Mouse (Mus musculus): ENCODE measurements around the gene Lrmp. TPM values are rescaled to one million over a fixed set of nuclear protein-coding genes. Genes with fewer than 3 reads are reported as not detected.

The Lrmp gene
- polyA plus RNA-seq, 1 experiment from 2014 or later = 1.4 TPM

DNA sequence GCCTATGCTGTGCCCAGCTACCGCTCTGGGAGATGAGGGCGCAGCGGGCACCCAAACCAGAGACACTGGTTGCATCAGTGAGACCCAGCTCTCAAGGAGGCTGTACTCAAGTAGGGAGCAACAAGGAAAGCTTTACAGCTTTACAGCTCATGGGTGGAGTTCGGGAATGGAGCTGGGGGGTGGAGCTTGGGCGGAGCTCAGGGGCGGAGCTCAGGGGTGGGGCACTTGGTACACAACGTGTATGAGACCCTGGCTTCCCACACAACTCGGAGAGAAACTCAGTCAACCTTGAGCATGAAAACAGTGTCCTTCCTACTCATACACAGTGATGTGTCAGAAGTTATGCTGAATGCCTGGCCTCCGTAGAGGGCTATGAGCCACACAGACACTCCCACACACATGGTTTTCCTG lies 60.1 kb downstream of the Lrmp start:
- H3K27me3 ChIP-seq (ENCODE audit: control insufficient read depth, insufficient read depth, low read length) = peaks cover 3% of the 10 kb centered on the region
- no peak overlapping the region for H3K4me2 ChIP-seq
- H3K9ac ChIP-seq (ENCODE audit: low read length) = no peak overlapping the region
- H3K4me3 ChIP-seq (ENCODE audit: low read depth, low read length) = no peak overlapping the region
- ATAC-seq (ENCODE audit: low FRiP score) (no peak), DNase-seq (ENCODE audit: low spot score, missing footprints) (peak; percentile 84)
- peaks cover 15% of the 10 kb centered on the region for H3K4me1 ChIP-seq (ENCODE audit: control insufficient read depth, insufficient read depth, low read length)
- no peaks in the 10 kb centered on the region for H3K36me3 ChIP-seq (ENCODE audit: control insufficient read depth, insufficient read depth, low read length)
- H3K9me3 ChIP-seq (ENCODE audit: control insufficient read depth, low read length) = no peaks in the 10 kb centered on the region
- H3K27ac ChIP-seq (ENCODE audit: low read depth, low read length) = no peak overlapping the region
- WGBS = 43% methylated on average over 9 of the region's 9 CpGs

DNA sequence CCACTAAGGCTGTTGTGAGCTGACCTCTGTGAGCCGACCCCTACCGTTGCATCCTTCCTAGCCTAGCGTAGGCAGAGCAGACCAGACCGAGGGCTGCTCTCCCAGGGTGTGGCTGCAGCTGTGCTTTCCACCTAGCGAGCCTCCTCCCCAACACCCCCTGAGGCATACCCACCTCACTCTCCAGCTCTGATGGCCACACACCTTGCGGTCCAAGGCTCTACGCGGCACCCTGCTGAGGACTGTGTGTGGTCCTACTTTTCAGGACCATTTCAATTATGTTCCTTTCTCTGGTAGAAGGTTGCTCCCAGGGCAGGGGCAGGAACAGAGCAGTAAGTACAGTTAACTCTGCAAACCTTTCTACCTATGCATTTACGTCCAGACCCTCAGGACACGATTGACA lies 61.0 kb downstream of the Lrmp start:
- no peaks in the 10 kb centered on the region for H3K9me3 ChIP-seq (ENCODE audit: control insufficient read depth, low read length)
- H3K36me3 ChIP-seq (ENCODE audit: control insufficient read depth, insufficient read depth, low read length) = no peaks in the 10 kb centered on the region
- ATAC-seq (ENCODE audit: low FRiP score) = no peak
- peaks cover 15% of the 10 kb centered on the region for H3K4me1 ChIP-seq (ENCODE audit: control insufficient read depth, insufficient read depth, low read length)
- peaks cover 3% of the 10 kb centered on the region for H3K27me3 ChIP-seq (ENCODE audit: control insufficient read depth, insufficient read depth, low read length)
- H3K4me2 ChIP-seq = no peak overlapping the region
- H3K4me3 ChIP-seq (ENCODE audit: low read depth, low read length) = no peak overlapping the region
- no peak overlapping the region for H3K27ac ChIP-seq (ENCODE audit: low read depth, low read length)
- 49% methylated on average over 10 of the region's 10 CpGs for WGBS
- no peak overlapping the region for H3K9ac ChIP-seq (ENCODE audit: low read length)
- no peak for DNase-seq (ENCODE audit: low spot score, missing footprints)

DNA sequence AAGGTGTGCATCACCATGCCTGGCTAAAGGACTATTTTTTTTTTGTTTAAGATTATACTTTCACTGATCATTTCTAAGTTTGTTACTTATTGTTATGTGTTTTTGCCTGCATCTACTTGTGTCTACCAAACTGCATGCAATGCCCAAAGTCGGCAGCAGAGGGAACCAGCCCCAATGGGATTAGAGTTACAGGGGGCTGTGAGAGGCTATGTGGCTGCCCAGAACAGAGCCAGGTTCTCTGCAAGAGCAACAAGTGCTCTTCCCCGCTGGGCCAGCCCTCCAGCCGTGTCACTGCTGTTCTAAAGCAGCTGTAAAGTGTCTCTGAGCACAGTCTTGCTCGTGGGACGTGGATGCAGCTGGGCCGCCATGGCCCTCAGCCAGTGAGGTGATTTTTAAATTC lies 64.2 kb downstream of the Lrmp start:
- Histone ChIP-seq H3K9ac (ENCODE audit: low read length) (no peak overlapping the region), H3K4me2 (no peak overlapping the region), H3K9me3 (ENCODE audit: control insufficient read depth, low read length) (no peaks in the 10 kb centered on the region), H3K27me3 (ENCODE audit: control insufficient read depth, insufficient read depth, low read length) (peaks cover 3% of the 10 kb centered on the region), H3K4me1 (ENCODE audit: control insufficient read depth, insufficient read depth, low read length) (peaks cover 4% of the 10 kb centered on the region), H3K36me3 (ENCODE audit: control insufficient read depth, insufficient read depth, low read length) (no peaks in the 10 kb centered on the region), H3K27ac (ENCODE audit: low read depth, low read length) (no peak overlapping the region), H3K4me3 (ENCODE audit: low read depth, low read length) (no peak overlapping the region)
- DNase-seq (ENCODE audit: low spot score, missing footprints) = peak; percentile 93
- ATAC-seq (ENCODE audit: low FRiP score) = peak; percentile 71
- 28% methylated on average over 6 of the region's 6 CpGs for WGBS

DNA sequence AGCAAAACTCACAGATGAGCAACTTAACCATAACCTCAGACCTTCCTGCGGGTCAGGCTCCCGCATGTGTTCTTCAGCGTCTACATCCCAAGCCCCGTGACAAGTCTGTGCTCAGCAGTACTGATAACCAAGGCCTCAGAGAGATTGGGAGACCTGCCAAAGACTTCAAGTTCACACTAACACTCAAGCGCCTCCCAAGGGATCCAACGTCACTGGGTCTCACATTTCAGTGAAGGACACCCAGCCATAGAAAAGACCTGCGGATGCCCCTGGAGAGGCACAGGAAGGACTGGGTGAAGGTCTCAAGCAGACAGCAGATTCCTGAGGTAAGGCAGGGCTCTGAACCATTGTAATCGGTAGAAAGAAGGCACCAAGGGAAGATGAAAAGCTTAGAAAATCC lies 66.6 kb downstream of the Lrmp start:
- Histone ChIP-seq H3K27ac (ENCODE audit: low read depth, low read length) (no peak overlapping the region), H3K27me3 (ENCODE audit: control insufficient read depth, insufficient read depth, low read length) (no peaks in the 10 kb centered on the region), H3K4me2 (no peak overlapping the region), H3K36me3 (ENCODE audit: control insufficient read depth, insufficient read depth, low read length) (no peaks in the 10 kb centered on the region), H3K9me3 (ENCODE audit: control insufficient read depth, low read length) (no peaks in the 10 kb centered on the region), H3K4me3 (ENCODE audit: low read depth, low read length) (no peak overlapping the region), H3K9ac (ENCODE audit: low read length) (no peak overlapping the region), H3K4me1 (ENCODE audit: control insufficient read depth, insufficient read depth, low read length) (no peaks in the 10 kb centered on the region)
- ATAC-seq (ENCODE audit: low FRiP score) (no peak), DNase-seq (ENCODE audit: low spot score, missing footprints) (no peak)
- WGBS = 84% methylated on average over 8 of the region's 8 CpGs

DNA sequence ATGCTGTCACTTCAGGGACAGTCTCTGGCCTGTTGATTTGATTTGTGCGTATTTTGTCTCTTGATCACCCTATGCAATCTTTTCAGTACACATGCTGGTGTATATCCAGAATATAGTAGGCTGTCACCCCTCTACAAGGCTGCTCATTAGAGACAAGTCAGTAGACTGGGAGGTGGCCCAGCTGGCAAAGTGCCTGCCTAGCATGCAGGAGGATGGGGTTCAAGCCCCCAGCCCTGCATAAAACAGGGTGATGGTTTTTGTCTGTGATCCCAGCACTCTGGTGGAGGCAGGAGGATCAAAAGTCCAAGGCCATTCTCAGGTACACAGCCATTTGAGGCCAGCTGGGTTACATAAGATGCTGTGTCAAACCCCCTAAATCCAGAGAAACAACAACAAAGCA lies 70.6 kb downstream of the Lrmp start:
- Histone ChIP-seq H3K4me1 (ENCODE audit: control insufficient read depth, insufficient read depth, low read length) (no peaks in the 10 kb centered on the region), H3K27ac (ENCODE audit: low read depth, low read length) (no peak overlapping the region), H3K9ac (ENCODE audit: low read length) (no peak overlapping the region), H3K27me3 (ENCODE audit: control insufficient read depth, insufficient read depth, low read length) (no peaks in the 10 kb centered on the region), H3K4me3 (ENCODE audit: low read depth, low read length) (no peak overlapping the region), H3K4me2 (no peak overlapping the region), H3K36me3 (ENCODE audit: control insufficient read depth, insufficient read depth, low read length) (no peaks in the 10 kb centered on the region), H3K9me3 (ENCODE audit: control insufficient read depth, low read length) (no peaks in the 10 kb centered on the region)
- ATAC-seq (ENCODE audit: low FRiP score) (no peak), DNase-seq (ENCODE audit: low spot score, missing footprints) (no peak)
- 82% methylated on average over 1 of the region's 1 CpGs for WGBS

DNA sequence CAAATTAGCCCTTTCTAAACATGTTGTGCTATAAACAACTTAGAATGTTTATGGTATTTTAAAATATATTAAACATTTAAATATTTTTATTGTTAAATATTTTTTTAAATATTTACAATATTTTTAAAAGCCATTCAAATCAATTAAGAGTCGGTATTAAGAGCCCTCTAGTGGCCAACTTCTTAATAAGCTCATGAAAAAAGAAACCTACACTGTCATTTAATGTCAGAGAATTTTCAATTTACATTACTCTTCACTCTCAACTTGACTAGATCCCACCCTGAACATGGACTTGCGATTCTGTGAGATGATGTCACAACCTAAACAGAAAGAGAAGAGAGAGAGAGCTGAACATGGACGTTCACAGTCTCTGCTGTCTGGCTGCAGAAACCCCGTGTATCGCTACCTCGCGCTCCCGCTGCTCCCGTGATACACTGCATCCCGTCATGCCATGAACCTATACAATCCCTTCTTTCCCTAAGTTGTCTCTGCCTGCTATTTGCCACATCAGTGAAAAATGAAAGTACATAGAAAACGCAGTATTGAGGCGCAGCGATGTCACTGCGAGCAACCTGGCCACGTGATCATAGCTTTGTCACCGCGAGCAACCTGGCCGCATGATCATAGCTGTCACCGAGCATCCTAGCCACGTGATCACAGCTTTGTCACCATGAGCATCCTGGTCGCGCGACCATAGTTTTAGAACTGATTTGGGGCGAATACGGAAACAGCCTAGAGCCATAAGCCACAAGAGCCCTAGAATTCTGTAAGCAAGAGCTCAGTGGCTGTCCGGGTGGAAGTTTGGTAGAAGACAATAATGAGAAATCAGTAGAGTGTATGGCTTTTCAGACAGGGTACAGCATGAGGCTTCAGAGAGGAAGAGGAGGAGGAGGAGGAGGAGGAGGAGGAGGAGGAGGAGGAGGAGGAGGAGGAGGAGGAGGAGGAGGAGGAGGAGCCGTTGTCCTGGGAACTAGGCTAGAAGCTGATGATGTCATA lies 71.9 kb downstream of the Lrmp start:
- DNase-seq (ENCODE audit: low spot score, missing footprints) (peak; percentile 91), ATAC-seq (ENCODE audit: low FRiP score) (peak; percentile 70)
- H3K27ac ChIP-seq (ENCODE audit: low read depth, low read length) = no peak overlapping the region

DNA sequence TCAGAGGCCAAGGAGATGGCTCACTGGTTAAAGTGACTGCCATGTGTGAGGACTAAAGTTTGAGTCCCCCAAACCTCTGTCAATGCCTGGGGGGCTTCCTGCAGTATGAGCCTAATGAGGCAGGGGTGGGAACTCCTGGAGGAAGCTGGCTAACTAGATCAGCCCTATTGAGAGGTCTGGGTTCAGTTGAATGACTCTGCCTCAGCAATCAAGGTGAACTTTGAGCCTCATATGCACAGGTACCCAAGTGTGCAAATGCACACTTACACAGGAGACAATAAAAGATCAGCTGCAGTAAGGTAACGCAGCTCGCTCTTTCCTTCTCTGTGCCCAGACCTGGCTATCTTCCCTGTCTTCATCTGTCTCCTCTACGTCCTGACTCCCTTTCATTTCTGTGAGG lies 77.6 kb downstream of the Lrmp start:
- H3K4me2 ChIP-seq = no peak overlapping the region
- no peak overlapping the region for H3K9ac ChIP-seq (ENCODE audit: low read length)
- H3K4me3 ChIP-seq (ENCODE audit: low read depth, low read length) = no peak overlapping the region
- H3K36me3 ChIP-seq (ENCODE audit: control insufficient read depth, insufficient read depth, low read length) = no peaks in the 10 kb centered on the region
- no peak overlapping the region for H3K27ac ChIP-seq (ENCODE audit: low read depth, low read length)
- 93% methylated on average over 3 of the region's 3 CpGs for WGBS
- DNase-seq (ENCODE audit: low spot score, missing footprints) = no peak
- no peak for ATAC-seq (ENCODE audit: low FRiP score)
- no peaks in the 10 kb centered on the region for H3K4me1 ChIP-seq (ENCODE audit: control insufficient read depth, insufficient read depth, low read length)
- H3K9me3 ChIP-seq (ENCODE audit: control insufficient read depth, low read length) = no peaks in the 10 kb centered on the region
- no peaks in the 10 kb centered on the region for H3K27me3 ChIP-seq (ENCODE audit: control insufficient read depth, insufficient read depth, low read length)

More for the DNA sequence above, 71.9 kb downstream of the Lrmp start:
- peak overlapping the region; percentile 20; the same call in 1 of the 2 replicates for H3K4me3 ChIP-seq (ENCODE audit: low read depth, low read length)
- 59% methylated on average over 27 of the region's 27 CpGs for WGBS
- H3K27me3 ChIP-seq (ENCODE audit: control insufficient read depth, insufficient read depth, low read length) = no peaks in the 10 kb centered on the region
- peak overlapping the region; percentile 42 for H3K4me2 ChIP-seq
- no peaks in the 10 kb centered on the region for H3K9me3 ChIP-seq (ENCODE audit: control insufficient read depth, low read length)
- H3K4me1 ChIP-seq (ENCODE audit: control insufficient read depth, insufficient read depth, low read length) = no peaks in the 10 kb centered on the region
- H3K9ac ChIP-seq (ENCODE audit: low read length) = no peak overlapping the region
- no peaks in the 10 kb centered on the region for H3K36me3 ChIP-seq (ENCODE audit: control insufficient read depth, insufficient read depth, low read length)

DNA sequence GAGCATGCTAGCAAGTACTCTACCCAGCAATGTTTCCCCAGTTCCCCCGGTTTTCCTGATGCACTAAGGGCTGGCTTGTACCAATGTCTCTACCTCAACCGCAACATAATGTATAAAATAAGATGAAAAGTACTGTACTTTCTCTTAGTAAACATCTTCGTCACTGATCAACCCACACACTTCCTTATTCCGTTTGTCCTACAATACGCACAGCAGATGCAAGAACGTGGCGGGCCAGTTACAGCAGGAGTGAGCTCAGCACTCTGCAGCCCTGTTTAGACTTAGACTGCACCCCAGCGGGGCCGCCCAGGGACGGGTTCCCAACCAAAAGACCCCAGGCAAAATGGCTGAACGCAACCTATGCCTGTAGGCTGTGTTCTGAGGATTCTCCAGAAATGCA lies 78.0 kb downstream of the Lrmp start:
- Histone ChIP-seq H3K36me3 (ENCODE audit: control insufficient read depth, insufficient read depth, low read length) (no peaks in the 10 kb centered on the region), H3K4me1 (ENCODE audit: control insufficient read depth, insufficient read depth, low read length) (no peaks in the 10 kb centered on the region), H3K4me3 (ENCODE audit: low read depth, low read length) (no peak overlapping the region), H3K27ac (ENCODE audit: low read depth, low read length) (no peak overlapping the region), H3K4me2 (no peak overlapping the region), H3K9me3 (ENCODE audit: control insufficient read depth, low read length) (no peaks in the 10 kb centered on the region), H3K9ac (ENCODE audit: low read length) (no peak overlapping the region), H3K27me3 (ENCODE audit: control insufficient read depth, insufficient read depth, low read length) (no peaks in the 10 kb centered on the region)
- ATAC-seq (ENCODE audit: low FRiP score) (no peak), DNase-seq (ENCODE audit: low spot score, missing footprints) (peak; percentile 31)
- WGBS = 85% methylated on average over 11 of the region's 11 CpGs

DNA sequence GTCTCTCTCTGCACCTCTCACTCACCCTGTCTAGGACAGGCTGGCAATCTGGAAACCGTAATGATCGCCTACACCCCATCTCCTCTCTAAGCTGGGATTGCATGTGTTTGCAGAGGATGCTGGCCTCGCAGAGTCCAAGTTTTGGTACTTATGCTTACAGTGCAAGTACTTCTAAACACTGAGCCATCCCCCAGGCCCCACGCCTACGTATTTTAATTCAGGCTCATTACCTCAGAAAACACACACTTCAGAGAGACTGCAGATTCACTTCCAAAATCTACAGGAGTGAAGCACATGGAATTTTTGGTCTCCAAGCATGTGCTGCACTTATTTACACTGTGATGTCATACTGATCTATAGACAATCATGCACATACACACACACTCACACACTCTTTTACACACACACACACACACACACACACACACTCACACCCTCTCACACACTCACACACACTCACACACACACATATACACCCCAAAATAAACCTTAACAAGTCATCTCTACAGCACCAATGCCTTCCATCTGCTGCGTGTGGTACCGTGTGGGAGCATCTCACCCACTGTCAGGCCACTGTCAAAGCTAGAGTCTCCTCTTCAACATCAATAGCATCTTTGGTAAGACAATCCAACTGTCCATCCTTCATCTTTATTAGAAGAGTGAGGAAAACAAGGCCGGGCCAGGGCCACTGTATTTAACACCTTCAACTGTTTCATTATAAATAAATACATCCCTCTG lies 82.7 kb downstream of the Lrmp start:
- Histone ChIP-seq H3K4me2 (no peak overlapping the region), H3K27ac (ENCODE audit: low read depth, low read length) (no peak overlapping the region), H3K36me3 (ENCODE audit: control insufficient read depth, insufficient read depth, low read length) (no peaks in the 10 kb centered on the region), H3K4me3 (ENCODE audit: low read depth, low read length) (no peak overlapping the region), H3K9me3 (ENCODE audit: control insufficient read depth, low read length) (no peaks in the 10 kb centered on the region), H3K4me1 (ENCODE audit: control insufficient read depth, insufficient read depth, low read length) (no peaks in the 10 kb centered on the region), H3K9ac (ENCODE audit: low read length) (no peak overlapping the region), H3K27me3 (ENCODE audit: control insufficient read depth, insufficient read depth, low read length) (no peaks in the 10 kb centered on the region)
- WGBS = 89% methylated on average over 8 of the region's 8 CpGs
- ATAC-seq (ENCODE audit: low FRiP score) (no peak), DNase-seq (ENCODE audit: low spot score, missing footprints) (no peak)

Measured in midbrain, embryonic 11.5 days (tissue).